Mouse (Mus musculus): Measurements from ENCODE around the gene 1700029H14Rik. TPM values are rescaled to one million over a fixed set of nuclear protein-coding genes. Genes with fewer than 3 reads are reported as not detected.

The 1700029H14Rik gene
- polyA plus RNA-seq (2021; fragmentation: Nextera tagmentation) = not detected in 2 replicates
- long read RNA-seq, experiment 1 = 0 reads
- long read RNA-seq, experiment 2 = 0 reads

GRCm38 (mm10) chr8:13562118-13562517, at the start of gene 1700029H14Rik:
1700029H14Rik (minus strand) TSS chr8:13562461.

Other genes with a start within 250 kb of the 1700029H14Rik start
- 29.3 and 38.2 TPM in 2 replicates for gene Tfdp1, start 223.7 kb downstream of the 1700029H14Rik start, polyA plus RNA-seq (2021; fragmentation: Nextera tagmentation)
- not detected in 2 replicates for gene Atp4b, start 165.6 kb downstream of the 1700029H14Rik start, polyA plus RNA-seq (2021; fragmentation: Nextera tagmentation)
- not detected in 2 replicates for gene Grk1, start 157.4 kb downstream of the 1700029H14Rik start, polyA plus RNA-seq (2021; fragmentation: Nextera tagmentation)
- gene Tmem255b, start 127.3 kb downstream of the 1700029H14Rik start, polyA plus RNA-seq (2021; fragmentation: Nextera tagmentation) = 4.7 and 4.9 TPM in 2 replicates
- gene Gas6, start 68.0 kb downstream of the 1700029H14Rik start, polyA plus RNA-seq (2021; fragmentation: Nextera tagmentation) = 40.6 and 41.2 TPM in 2 replicates
- gene Rasa3, start 115.1 kb upstream of the 1700029H14Rik start, polyA plus RNA-seq (2021; fragmentation: Nextera tagmentation) = 17.2 TPM in 2 replicates
- gene Cfap97d2, start 143.4 kb upstream of the 1700029H14Rik start, polyA plus RNA-seq (2021; fragmentation: Nextera tagmentation) = 0.33 and 0.69 TPM in 2 replicates
- gene Cdc16, start 195.2 kb upstream of the 1700029H14Rik start, polyA plus RNA-seq (2021; fragmentation: Nextera tagmentation) = 27.5 and 37.9 TPM in 2 replicates
- 30.5 and 40.2 TPM in 2 replicates for gene Upf3a, start 223.2 kb upstream of the 1700029H14Rik start, polyA plus RNA-seq (2021; fragmentation: Nextera tagmentation)